Mouse (Mus musculus): ENCODE measurements at regions not wholly inside any gene's neighbourhood (a gene's known extent, or its start where the extent isn't known, plus 50 kb on each side); places are given as distances from the start of the nearest gene placed in this dataset.

- Histone ChIP-seq H3K4me2 (ENCODE audit: low read depth, low read length) (no peak overlapping the region), H3K36me3 (replicated peaks; ENCODE audit: insufficient read depth, low read length) (no peaks in the 10 kb centered on the region), H3K9ac (replicated peaks) (no peak overlapping the region), H3K4me1 (ENCODE audit: insufficient read depth) (no peaks in the 10 kb centered on the region), H3K27ac (ENCODE audit: low read depth) (no peak overlapping the region), H3K4me3 (ENCODE audit: low read depth, low read length) (no peak overlapping the region), H3K27me3 (ENCODE audit: insufficient read depth, low read length) (no peaks in the 10 kb centered on the region), H3K9me3 (ENCODE audit: low read length) (no peaks in the 10 kb centered on the region)
- ATAC-seq (no peak), DNase-seq (no peak)
- no peak for TF ChIP-seq CTCF (IDR thresholded peaks at IDR 0.05; ENCODE audit: low read depth)
- no peak for TF ChIP-seq EP300 (IDR thresholded peaks at IDR 0.05; ENCODE audit: low read depth)
- 83% methylated on average over 9 of the region's 9 CpGs for WGBS (ENCODE audit: insufficient replicate concordance)
These were observed 189.8 kb upstream of the Prep start for GRCm38 (mm10) chr10:44877076-44877663.

GRCm38 (mm10) chr10:44873642-44874285 lies 193.2 kb upstream of the Prep start:
- Histone ChIP-seq H3K36me3 (replicated peaks; ENCODE audit: insufficient read depth, low read length) (no peaks in the 10 kb centered on the region), H3K27me3 (ENCODE audit: insufficient read depth, low read length) (no peaks in the 10 kb centered on the region), H3K9me3 (ENCODE audit: low read length) (no peaks in the 10 kb centered on the region), H3K9ac (replicated peaks) (no peak overlapping the region), H3K4me1 (ENCODE audit: insufficient read depth) (no peaks in the 10 kb centered on the region), H3K27ac (ENCODE audit: low read depth) (no peak overlapping the region), H3K4me3 (ENCODE audit: low read depth, low read length) (no peak overlapping the region), H3K4me2 (ENCODE audit: low read depth, low read length) (no peak overlapping the region)
- WGBS (ENCODE audit: insufficient replicate concordance), result 85% methylated on average over 5 of the region's 5 CpGs
- DNase-seq (no peak), ATAC-seq (no peak)
- no peak for TF ChIP-seq EP300 (IDR thresholded peaks at IDR 0.05; ENCODE audit: low read depth)
- TF ChIP-seq CTCF (IDR thresholded peaks at IDR 0.05; ENCODE audit: low read depth), result no peak

GRCm38 (mm10) chr10:44864191-44864747 lies 202.7 kb upstream of the Prep start:
- ATAC-seq, result no peak
- 50% methylated on average over 1 of the region's 1 CpGs for WGBS (ENCODE audit: insufficient replicate concordance)
- H3K9me3 ChIP-seq (ENCODE audit: low read length), result peaks cover 6% of the 10 kb centered on the region; the same call in 1 of the 2 replicates
- no peak overlapping the region for H3K4me2 ChIP-seq (ENCODE audit: low read depth, low read length)
- H3K9ac ChIP-seq (replicated peaks), result no peak overlapping the region
- H3K36me3 ChIP-seq (replicated peaks; ENCODE audit: insufficient read depth, low read length), result no peaks in the 10 kb centered on the region
- no peaks in the 10 kb centered on the region for H3K27me3 ChIP-seq (ENCODE audit: insufficient read depth, low read length)
- no peak overlapping the region for H3K4me3 ChIP-seq (ENCODE audit: low read depth, low read length)
- H3K27ac ChIP-seq (ENCODE audit: low read depth), result no peak overlapping the region
- peaks cover 12% of the 10 kb centered on the region for H3K4me1 ChIP-seq (ENCODE audit: insufficient read depth)
- no peak for TF ChIP-seq EP300 (IDR thresholded peaks at IDR 0.05; ENCODE audit: low read depth)
- TF ChIP-seq CTCF (IDR thresholded peaks at IDR 0.05; ENCODE audit: low read depth), result no peak
- no peak for DNase-seq

- DNase-seq, result no peak
- Histone ChIP-seq H3K9me3 (ENCODE audit: low read length) (peaks cover 4% of the 10 kb centered on the region; the same call in 1 of the 2 replicates), H3K27ac (ENCODE audit: low read depth) (no peak overlapping the region), H3K4me2 (ENCODE audit: low read depth, low read length) (no peak overlapping the region), H3K9ac (replicated peaks) (no peak overlapping the region), H3K4me1 (ENCODE audit: insufficient read depth) (peaks cover 12% of the 10 kb centered on the region), H3K36me3 (replicated peaks; ENCODE audit: insufficient read depth, low read length) (no peaks in the 10 kb centered on the region), H3K27me3 (ENCODE audit: insufficient read depth, low read length) (no peaks in the 10 kb centered on the region), H3K4me3 (ENCODE audit: low read depth, low read length) (no peak overlapping the region)
- no peak for ATAC-seq
- WGBS (ENCODE audit: insufficient replicate concordance), result 72% methylated on average over 8 of the region's 8 CpGs
- TF ChIP-seq CTCF (IDR thresholded peaks at IDR 0.05; ENCODE audit: low read depth), result no peak
- TF ChIP-seq EP300 (IDR thresholded peaks at IDR 0.05; ENCODE audit: low read depth), result no peak
These were observed 204.7 kb upstream of the Prep start for GRCm38 (mm10) chr10:44862360-44862674.

GRCm38 (mm10) chr10:44861671-44862359 lies 205.2 kb upstream of the Prep start:
- Histone ChIP-seq H3K36me3 (replicated peaks; ENCODE audit: insufficient read depth, low read length) (no peaks in the 10 kb centered on the region), H3K4me3 (ENCODE audit: low read depth, low read length) (no peak overlapping the region), H3K4me2 (ENCODE audit: low read depth, low read length) (no peak overlapping the region), H3K27ac (ENCODE audit: low read depth) (no peak overlapping the region), H3K9ac (replicated peaks) (no peak overlapping the region), H3K27me3 (ENCODE audit: insufficient read depth, low read length) (no peaks in the 10 kb centered on the region), H3K9me3 (ENCODE audit: low read length) (peaks cover under 1% of the 10 kb centered on the region; the same call in 1 of the 2 replicates), H3K4me1 (ENCODE audit: insufficient read depth) (peaks cover 12% of the 10 kb centered on the region)
- no peak for TF ChIP-seq EP300 (IDR thresholded peaks at IDR 0.05; ENCODE audit: low read depth)
- no peak for TF ChIP-seq CTCF (IDR thresholded peaks at IDR 0.05; ENCODE audit: low read depth)
- ATAC-seq (peak; percentile 71), DNase-seq (peak; percentile 25)
- 45% methylated on average over 10 of the region's 10 CpGs for WGBS (ENCODE audit: insufficient replicate concordance)

- no peak for DNase-seq
- Histone ChIP-seq H3K36me3 (replicated peaks; ENCODE audit: insufficient read depth, low read length) (no peaks in the 10 kb centered on the region), H3K4me3 (ENCODE audit: low read depth, low read length) (no peak overlapping the region), H3K9me3 (ENCODE audit: low read length) (no peaks in the 10 kb centered on the region), H3K27me3 (ENCODE audit: insufficient read depth, low read length) (no peaks in the 10 kb centered on the region), H3K9ac (replicated peaks) (no peak overlapping the region), H3K27ac (ENCODE audit: low read depth) (no peak overlapping the region), H3K4me1 (ENCODE audit: insufficient read depth) (peaks cover 5% of the 10 kb centered on the region; the same call in 1 of the 2 replicates), H3K4me2 (ENCODE audit: low read depth, low read length) (no peak overlapping the region)
- no peak for TF ChIP-seq CTCF (IDR thresholded peaks at IDR 0.05; ENCODE audit: low read depth)
- TF ChIP-seq EP300 (IDR thresholded peaks at IDR 0.05; ENCODE audit: low read depth), result no peak
- 59% methylated on average over 4 of the region's 4 CpGs for WGBS (ENCODE audit: insufficient replicate concordance)
- ATAC-seq, result peak; percentile 72
These were observed 209.6 kb upstream of the Prep start for GRCm38 (mm10) chr10:44857444-44857843.

All from liver, postnatal 0 days (tissue).